In the genomic region with DNA sequence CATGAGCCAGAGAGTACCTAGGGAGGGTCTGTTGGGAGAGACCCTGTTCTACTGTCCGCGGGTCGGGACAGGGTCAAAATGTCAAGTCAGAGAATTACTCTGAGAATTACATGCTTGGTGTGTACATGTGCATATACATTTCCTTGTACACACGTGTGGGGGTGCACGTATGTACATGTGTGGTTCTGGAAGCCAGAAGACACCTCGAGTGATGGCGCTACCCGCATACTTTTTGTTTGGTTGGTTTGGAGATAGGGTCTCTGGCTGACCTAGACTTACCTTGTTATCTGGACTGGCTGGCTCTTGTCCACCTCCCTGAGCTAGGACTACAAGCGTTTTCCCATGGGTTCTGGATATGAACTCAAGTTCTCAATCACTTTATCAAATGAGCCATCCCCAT, we compare ENCODE assay signal across 8 mouse cellular contexts. TPM values are rescaled to one million over a fixed set of nuclear protein-coding genes. Genes with fewer than 3 reads are reported as not detected.
DNase-seq lines count a peak whose midpoint lies in the region; ATAC-seq and TF ChIP-seq lines count a peak whose summit lies in the region.

No protein-coding gene starts in this region.

- peak overlapping the region; percentile 45; the same call in 1 of the 2 replicates for H3K4me3 ChIP-seq in liver, adult 2 months (ENCODE audit: insufficient read depth, low read depth, low read length)
- peak overlapping the region; percentile 81 for H3K4me3 ChIP-seq in embryonic facial prominence, embryonic 15.5 days (replicated peaks)
- H3K4me3 ChIP-seq in intestine, postnatal 0 days (ENCODE audit: low read depth, low read length): peak overlapping the region; percentile 72
- H3K4me3 ChIP-seq in neural tube, embryonic 13.5 days: peak overlapping the region; percentile 89

- 73% methylated on average over 9 of the region's 9 CpGs for WGBS in liver, adult 2 months
- WGBS in embryonic facial prominence, embryonic 15.5 days: 76% methylated on average over 9 of the region's 9 CpGs
- 78% methylated on average over 9 of the region's 9 CpGs for WGBS in intestine, postnatal 0 days
- 81% methylated on average over 9 of the region's 9 CpGs for WGBS in neural tube, embryonic 13.5 days

- peak overlapping the region; percentile 97 for H3K4me2 ChIP-seq in embryonic facial prominence, embryonic 15.5 days (replicated peaks)
- peak overlapping the region; percentile 99 for H3K4me2 ChIP-seq in intestine, postnatal 0 days (replicated peaks; ENCODE audit: low read depth)
- H3K4me2 ChIP-seq in neural tube, embryonic 13.5 days: peak overlapping the region; percentile 94

- DNase-seq in liver, adult 2 months (ENCODE audit: extremely low read depth, low read depth, low spot score): no peak
- DNase-seq in liver: no peak
- DNase-seq in spleen, postnatal 14 days (ENCODE audit: low spot score in 2 of 2): no peak
- no peak for DNase-seq in cerebellum, adult 18-20 months
- DNase-seq in lung, postnatal 4 days: no peak

- no peaks in the 10 kb centered on the region for H3K36me3 ChIP-seq in liver, adult 2 months (ENCODE audit: control insufficient read depth, insufficient read depth, low read length)
- no peaks in the 10 kb centered on the region for H3K36me3 ChIP-seq in embryonic facial prominence, embryonic 15.5 days
- H3K36me3 ChIP-seq in intestine, postnatal 0 days (ENCODE audit: control insufficient read depth, insufficient read depth): no peaks in the 10 kb centered on the region
- peaks cover 9% of the 10 kb centered on the region; the same call in 1 of the 2 replicates for H3K36me3 ChIP-seq in neural tube, embryonic 13.5 days

- TF ChIP-seq CTCF in liver, adult 2 months (IDR thresholded peaks at IDR 0.05; ENCODE audit: low read depth, low read length): no peak
- TF ChIP-seq CTCF in intestine, postnatal 0 days (IDR thresholded peaks at IDR 0.05; ENCODE audit: low read depth): no peak

- no peak for TF ChIP-seq POLR2A in liver, adult 2 months (IDR thresholded peaks at IDR 0.05; ENCODE audit: extremely low read depth, insufficient read depth, low read length)

- peaks cover 23% of the 10 kb centered on the region for H3K79me2 ChIP-seq in liver, adult 2 months (ENCODE audit: control insufficient read depth, insufficient read depth, low read length)

- 0 out of 2 replicates have a peak, but pooled peaks have one; percentile 7 for ATAC-seq in embryonic facial prominence, embryonic 15.5 days (ENCODE audit: insufficient number of reproducible peaks, low FRiP score, low TSS enrichment, low read depth)
- 0 out of 2 replicates have a peak, but pooled peaks have one; percentile 0 for ATAC-seq in intestine, postnatal 0 days
- no peak for ATAC-seq in neural tube, embryonic 13.5 days (ENCODE audit: low read depth)

- H3K9me3 ChIP-seq in embryonic facial prominence, embryonic 15.5 days (replicated peaks): no peaks in the 10 kb centered on the region
- H3K9me3 ChIP-seq in intestine, postnatal 0 days (ENCODE audit: control insufficient read depth): no peaks in the 10 kb centered on the region
- H3K9me3 ChIP-seq in neural tube, embryonic 13.5 days: no peaks in the 10 kb centered on the region

- peaks cover 27% of the 10 kb centered on the region for H3K4me1 ChIP-seq in liver, adult 2 months (ENCODE audit: control insufficient read depth, insufficient read depth, low read length)
- peaks cover 20% of the 10 kb centered on the region for H3K4me1 ChIP-seq in embryonic facial prominence, embryonic 15.5 days
- 0 out of 2 replicates have a peak, but pooled peaks cover 2% of the 10 kb centered on the region for H3K4me1 ChIP-seq in intestine, postnatal 0 days (replicated peaks; ENCODE audit: control insufficient read depth, insufficient read depth, low read length)
- H3K4me1 ChIP-seq in neural tube, embryonic 13.5 days (replicated peaks): peaks cover 15% of the 10 kb centered on the region

- peak overlapping the region; percentile 19; the same call in 1 of the 2 replicates for H3K27ac ChIP-seq in liver, adult 2 months (replicated peaks; ENCODE audit: insufficient read depth, low read depth, low read length)
- H3K27ac ChIP-seq in embryonic facial prominence, embryonic 15.5 days (replicated peaks): peak overlapping the region; percentile 76; the same call in 1 of the 2 replicates
- H3K27ac ChIP-seq in intestine, postnatal 0 days (ENCODE audit: low read depth, low read length): 0 out of 2 replicates have a peak overlapping the region, but pooled peaks have one; percentile 37
- H3K27ac ChIP-seq in neural tube, embryonic 13.5 days (replicated peaks): peak overlapping the region; percentile 91

- peak overlapping the region; percentile 20 for H3K9ac ChIP-seq in liver, adult 2 months (ENCODE audit: low read depth, low read length)
- H3K9ac ChIP-seq in embryonic facial prominence, embryonic 15.5 days: peak overlapping the region; percentile 85
- no peak overlapping the region; the same call in 1 of the 2 replicates for H3K9ac ChIP-seq in intestine, postnatal 0 days (ENCODE audit: low read depth, low read length)
- peak overlapping the region; percentile 96 for H3K9ac ChIP-seq in neural tube, embryonic 13.5 days

- no peaks in the 10 kb centered on the region for H3K27me3 ChIP-seq in liver, adult 2 months (ENCODE audit: control insufficient read depth, insufficient read depth, low read length)
- no peaks in the 10 kb centered on the region for H3K27me3 ChIP-seq in embryonic facial prominence, embryonic 15.5 days
- no peaks in the 10 kb centered on the region for H3K27me3 ChIP-seq in intestine, postnatal 0 days (replicated peaks; ENCODE audit: control insufficient read depth, insufficient read depth, low read length)
- H3K27me3 ChIP-seq in neural tube, embryonic 13.5 days: no peaks in the 10 kb centered on the region

RNA-seq across cellular contexts. Expression of a gene that starts 0.6 kb away (rescaled TPM):
- total RNA-seq in liver, adult 2 months (2014; rRNA removed): 57.3 and 68.1 TPM in 2 replicates
- polyA plus RNA-seq in liver, adult 2 months (2012; rRNA removed): 112 and 115 TPM in 2 replicates
- 15.3 and 15.5 TPM in 2 replicates for polyA plus RNA-seq in embryonic facial prominence, embryonic 15.5 days (2015; fragmentation: Nextera tagmentation; extraction: Ambion mirVana)
- 29.0 and 29.4 TPM in 2 replicates for polyA plus RNA-seq in intestine, postnatal 0 days (2015; fragmentation: Nextera tagmentation; extraction: Ambion mirVana)
- polyA plus RNA-seq in neural tube, embryonic 13.5 days (2015; fragmentation: Nextera tagmentation; extraction: Ambion mirVana): 11.0 and 15.6 TPM in 2 replicates

RNA-seq across cellular contexts. Expression of a gene that starts 39.8 kb away (rescaled TPM):
- total RNA-seq in liver, adult 2 months (2014; rRNA removed): 9.6 and 33.0 TPM in 2 replicates
- polyA plus RNA-seq in liver, adult 2 months (2012; rRNA removed): 211 and 649 TPM in 2 replicates
- polyA plus RNA-seq in embryonic facial prominence, embryonic 15.5 days (2015; fragmentation: Nextera tagmentation; extraction: Ambion mirVana): 2.1 and 3.0 TPM in 2 replicates
- polyA plus RNA-seq in intestine, postnatal 0 days (2015; fragmentation: Nextera tagmentation; extraction: Ambion mirVana): 17.7 and 19.6 TPM in 2 replicates
- polyA plus RNA-seq in neural tube, embryonic 13.5 days (2015; fragmentation: Nextera tagmentation; extraction: Ambion mirVana): 0.40 TPM in 1 of 2 replicates, not detected in the other

RNA-seq across cellular contexts. Expression of a gene that starts 49.8 kb away (rescaled TPM):
- 62.1 and 69.2 TPM in 2 replicates for total RNA-seq in liver, adult 2 months (2014; rRNA removed)
- polyA plus RNA-seq in liver, adult 2 months (2012; rRNA removed): 65.3 and 82.8 TPM in 2 replicates
- polyA plus RNA-seq in embryonic facial prominence, embryonic 15.5 days (2015; fragmentation: Nextera tagmentation; extraction: Ambion mirVana): 340 and 344 TPM in 2 replicates
- polyA plus RNA-seq in intestine, postnatal 0 days (2015; fragmentation: Nextera tagmentation; extraction: Ambion mirVana): 256 and 259 TPM in 2 replicates
- 613 and 636 TPM in 2 replicates for polyA plus RNA-seq in neural tube, embryonic 13.5 days (2015; fragmentation: Nextera tagmentation; extraction: Ambion mirVana)

RNA-seq across cellular contexts. Expression of a gene that starts 52.4 kb away (rescaled TPM):
- 0.07 TPM in 1 of 2 replicates, not detected in the other for total RNA-seq in liver, adult 2 months (2014; rRNA removed)
- polyA plus RNA-seq in liver, adult 2 months (2012; rRNA removed): 0.11 TPM in 1 of 2 replicates, not detected in the other
- 2.5 and 4.7 TPM in 2 replicates for polyA plus RNA-seq in embryonic facial prominence, embryonic 15.5 days (2015; fragmentation: Nextera tagmentation; extraction: Ambion mirVana)
- polyA plus RNA-seq in intestine, postnatal 0 days (2015; fragmentation: Nextera tagmentation; extraction: Ambion mirVana): 1.0 and 1.3 TPM in 2 replicates
- 39.6 and 41.7 TPM in 2 replicates for polyA plus RNA-seq in neural tube, embryonic 13.5 days (2015; fragmentation: Nextera tagmentation; extraction: Ambion mirVana)

Comparison
In these comparisons a context has a peak if more than half of its experiments do, and no peak if none do; other contexts are left out.
1. H3K27ac ChIP-seq: peak in every context shown above with its lines; median percentile 91 in neural tube, embryonic 13.5 days; 76 in embryonic facial prominence, embryonic 15.5 days; 37 in intestine, postnatal 0 days; 19 in liver, adult 2 months.
2. RNA of a gene that starts 39.8 kb away (polyA plus RNA-seq): 211 to 649 TPM in liver, adult 2 months; 17.7 to 19.6 TPM in intestine, postnatal 0 days, 2.1 to 3.0 TPM in embryonic facial prominence, embryonic 15.5 days and 0.40 TPM in neural tube, embryonic 13.5 days; every median in the first group is over 10 times any median in the second.
3. Peak in every context shown above with its lines, with median percentiles within 50 percentile points of each other: H3K4me3 ChIP-seq and H3K4me2 ChIP-seq.